Mouse (Mus musculus) layer of hippocampus, adult 6 months (tissue): ENCODE data around the gene Yaf2. TPM values are rescaled to one million over a fixed set of nuclear protein-coding genes. Genes with fewer than 3 reads are reported as not detected.

Source experiments
- long read RNA-seq, 2 experiments: library from polyadenylated mRNA; unstranded; transcript quantifications; one replicate each; pipeline ENCODE4 v2.0.0; 2019 to 2020
- polyA plus RNA-seq: library from polyadenylated mRNA; unstranded; fragments of <200 nt; fragmentation: Nextera tagmentation; gene quantifications from 2 replicates; pipeline ENCODE4 v1.2.3, GENCODE M21; 2021

The Yaf2 gene
- 92.2 and 102 TPM in 2 replicates for polyA plus RNA-seq
- long read RNA-seq, experiment 1, transcript Yaf2-202 (5 exons, 1,870 nt) = minor isoform, 41 of 175 reads
- long read RNA-seq, experiment 1, transcript Yaf2-201 (4 exons, 1,676 nt) = major isoform, 88 of 175 reads
- long read RNA-seq, experiment 1, partial matches to known transcripts = 32 of 175 reads
- long read RNA-seq, experiment 1, other reads (novel, unspliced or antisense) = 14 of 175 reads
- long read RNA-seq, experiment 2, transcript Yaf2-202 (5 exons, 1,870 nt) = major isoform, 395 of 883 reads
- long read RNA-seq, experiment 2, transcript Yaf2-201 (4 exons, 1,676 nt) = minor isoform, 393 of 883 reads
- long read RNA-seq, experiment 2, partial matches to known transcripts = 70 of 883 reads
- long read RNA-seq, experiment 2, other reads (novel, unspliced or antisense) = 25 of 883 reads

DNA sequence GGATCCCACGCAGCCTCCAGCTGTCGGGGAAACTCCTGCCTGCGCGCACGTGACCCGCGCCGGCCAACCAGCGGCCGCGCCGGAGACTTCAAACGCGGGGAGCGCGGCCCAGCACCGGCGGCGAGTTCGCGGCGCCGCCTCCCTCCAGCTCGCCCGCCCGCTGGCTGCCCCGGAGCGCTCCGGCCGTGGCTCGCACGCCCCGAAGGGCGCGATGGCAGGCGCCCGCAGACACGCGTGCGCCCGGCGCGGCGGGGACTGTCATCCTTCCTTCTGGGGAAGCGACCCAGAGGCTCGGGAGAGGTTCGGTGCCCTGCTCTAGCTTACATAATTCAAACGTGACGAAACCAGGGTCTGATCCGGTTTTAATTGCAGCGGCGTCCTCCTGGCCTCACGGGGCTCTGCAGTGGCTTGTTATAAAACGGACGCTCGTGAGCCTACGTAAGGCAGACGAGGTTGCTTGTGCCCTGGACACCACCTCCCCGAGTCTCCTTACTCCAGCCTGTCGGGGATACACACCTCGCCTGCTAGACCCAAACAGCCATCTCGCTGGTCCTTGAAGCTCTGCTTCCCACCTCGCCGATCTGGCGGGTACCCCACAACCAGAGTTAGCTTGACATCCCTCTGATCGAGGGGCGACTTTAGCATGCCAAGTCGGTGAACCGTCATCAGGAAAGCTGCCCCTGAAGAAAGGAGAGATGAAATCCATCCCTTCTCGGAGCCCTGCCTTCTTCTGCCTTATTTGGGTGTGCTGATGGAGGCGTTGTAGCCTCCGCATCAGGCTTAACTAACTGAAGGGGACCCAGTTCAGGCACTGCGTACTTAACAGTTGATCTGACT, at the start of gene Yaf2:
Gene Yaf2 (minus strand): TSS at position 11 of the 837 bp plus-strand sequence.

DNA sequence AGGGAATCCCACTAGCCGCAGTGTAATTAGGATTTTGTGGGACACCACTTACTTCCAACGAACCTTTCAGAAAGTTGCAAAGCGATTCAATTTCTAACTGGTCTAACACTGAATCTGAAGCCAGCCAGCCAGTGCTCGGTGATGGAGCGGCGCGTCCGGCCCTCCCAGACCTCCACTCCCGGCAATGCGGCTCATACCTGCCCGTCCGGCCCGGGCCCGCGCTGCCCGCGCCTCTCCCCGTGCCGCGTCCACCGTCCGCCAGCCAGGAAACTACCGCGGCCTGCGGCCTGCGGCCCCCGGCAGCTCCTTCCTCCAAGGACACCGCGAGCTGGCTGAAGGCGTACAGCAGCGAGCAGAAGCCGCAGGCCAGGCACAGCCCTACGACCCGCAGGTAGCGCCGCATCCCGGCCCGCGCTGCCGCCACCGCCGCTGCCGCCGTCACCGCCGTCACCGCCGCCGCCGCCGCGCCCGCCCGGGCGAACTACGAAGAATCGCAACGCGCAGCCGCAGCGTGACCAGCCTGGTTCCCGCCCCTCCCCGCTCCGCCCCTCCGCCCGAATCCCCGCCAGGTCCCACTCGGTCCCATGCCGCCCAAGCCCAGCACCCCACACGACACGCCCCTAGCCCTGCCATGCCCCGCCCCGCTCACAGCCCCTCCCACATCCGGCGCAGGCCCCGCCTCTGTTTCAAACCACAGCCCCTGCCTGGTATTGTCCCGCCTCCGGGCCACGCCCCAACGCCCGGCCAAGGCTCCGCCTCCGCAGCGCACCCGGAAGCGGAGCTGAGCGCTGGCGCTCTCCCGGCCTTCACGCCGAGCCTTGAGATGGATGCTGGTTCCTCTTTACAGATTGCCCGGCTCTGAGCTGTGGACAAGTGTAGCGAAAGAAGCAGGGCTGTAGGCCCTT, 61.8 kb downstream of the Yaf2 start, which contains the start of gene Gxylt1:
Gene Gxylt1 (minus strand): TSS at position 501 of the 905 bp plus-strand sequence.

Other genes starting within 250 kb of the Yaf2 start
- 0.62 and 0.88 TPM in 2 replicates for gene Gxylt1, start 61.8 kb downstream of the Yaf2 start, polyA plus RNA-seq
- gene Zcrb1, start 61.4 kb upstream of the Yaf2 start, polyA plus RNA-seq = 198 and 206 TPM in 2 replicates
- gene Pphln1, start 61.4 kb upstream of the Yaf2 start, polyA plus RNA-seq = 57.5 and 60.7 TPM in 2 replicates